Mouse (Mus musculus) heart, adult 2 months (tissue): ENCODE measurements around the gene Dtnbp1.

ENCODE experiments used
- CTCF ChIP-seq: fragments of 200-600 bp; IDR thresholded peaks from 2 replicates; pipeline ENCODE4 v1.8.1; 2022; ENCODE audit warnings: antibody characterized with exemption, mild to moderate bottlenecking, moderate library complexity
- POLR2A ChIP-seq: fragments of 200-500 bp; IDR thresholded peaks from 2 replicates; pipeline ENCODE4 v1.6.1; 2011; ENCODE audit warnings: mild to moderate bottlenecking, low read depth, low read length, control low read depth; ENCODE audit not compliant: insufficient read depth

GRCm38 (mm10) chr13:44983635-44984401, 18.1 kb downstream of the Dtnbp1 start:
- TF ChIP-seq CTCF, result no peak
- TF ChIP-seq POLR2A, result no peak
